Mouse (Mus musculus): ENCODE results near the gene Aff1.

- TF ChIP-seq CTCF (IDR thresholded peaks at IDR 0.05; ENCODE audit: borderline replicate concordance, insufficient read depth, low read length) (no peak), POLR2A (IDR thresholded peaks at IDR 0.05; ENCODE audit: low read depth, low read length) (no peak)
Observed at GRCm38 (mm10) chr5:103678974-103679373, 13.2 kb upstream of the Aff1 start.

Data from embryonic fibroblast, embryonic 13.5 days (primary cell).